Mouse (Mus musculus) CH12.LX (cell line): Measurements from ENCODE around the gene Olfr129.

Experiments
- CTCF ChIP-seq, 2 experiments: IDR thresholded peaks in 1 of 2; conservative IDR thresholded peaks in 1 of 2; 2 replicates each; pipeline ENCODE4 v1.5.1; 2011 to 2012; ENCODE audit warnings: low read depth in 2 of 2, low read length in 2 of 2, improper control_type of control experiment in 1 of 2, inconsistent platforms in 1 of 2, mild to moderate bottlenecking in 1 of 2, moderate library complexity in 1 of 2
- ELF1 ChIP-seq: IDR thresholded peaks from 2 replicates; pipeline ENCODE4 v1.6.1; 2014; ENCODE audit warnings: low read depth, mild to moderate bottlenecking, inconsistent platforms, low read length, improper control_type of control experiment
- EP300 ChIP-seq: IDR thresholded peaks from 2 replicates; pipeline ENCODE4 v1.6.1; 2011; ENCODE audit warnings: low read length, improper control_type of control experiment
- MYC ChIP-seq: IDR thresholded peaks from 2 replicates; pipeline ENCODE4 v1.6.1; 2011; ENCODE audit warnings: low read depth, mild to moderate bottlenecking, improper control_type of control experiment, low read length
- POLR2AphosphoS2 ChIP-seq: IDR thresholded peaks from 2 replicates; pipeline ENCODE4 v1.6.1; 2011; ENCODE audit warnings: low read depth, low read length, improper control_type of control experiment

DNA sequence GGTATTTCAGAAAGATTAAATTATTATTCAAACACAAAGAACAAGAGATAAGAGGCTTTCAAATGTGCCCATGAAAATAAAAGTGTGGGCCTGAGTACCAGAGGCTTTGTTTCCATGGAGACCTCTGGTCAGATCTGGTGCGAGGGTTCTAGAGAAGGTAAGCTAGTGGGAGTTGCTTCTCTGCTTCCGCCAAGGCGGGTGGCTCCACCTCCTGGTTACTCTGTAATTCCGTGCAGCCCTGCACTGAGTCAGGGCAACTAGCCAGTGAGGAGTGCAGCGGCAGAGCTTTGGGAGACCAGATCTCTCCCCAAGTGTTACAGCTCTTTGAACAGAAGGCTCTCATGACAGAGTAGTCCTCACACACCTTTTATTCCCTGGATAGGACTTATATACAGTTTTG is 33.6 kb downstream of the Olfr129 start:
- TF ChIP-seq EP300 (no peak), ELF1 (no peak), MYC (no peak), CTCF (conservative IDR thresholded peaks at IDR 0.05 in 1 of 2, IDR thresholded peaks at IDR 0.05 in 1 of 2; ENCODE audit: low read depth in 2 of 2, low read length in 2 of 2) (no peak), POLR2AphosphoS2 (no peak)
